Mouse (Mus musculus) olfactory bulb, adult 2 months (tissue): ENCODE data around the gene Olfr1389. TPM values are rescaled to one million over a fixed set of nuclear protein-coding genes. Genes with fewer than 3 reads are reported as not detected.
"Not testable (repeated sequence)": the region's sequence is repeated elsewhere in the genome, so short reads cannot be mapped to it uniquely, and the experiment has no call there.

Experiments
- H3K27ac ChIP-seq: fragments of 200-500 bp; 2 replicates; pipeline ENCODE4 v1.5.1; 2012; ENCODE audit warnings: low read depth, low read length; ENCODE audit not compliant: insufficient read depth
- H3K4me1 ChIP-seq: fragments of 200-500 bp; 2 replicates; pipeline ENCODE4 v1.6.1; 2012; ENCODE audit warnings: low read length; ENCODE audit not compliant: control insufficient read depth, insufficient read depth
- H3K4me3 ChIP-seq: fragments of 200-500 bp; 2 replicates; pipeline ENCODE4 v1.5.1; 2012; ENCODE audit warnings: mild to moderate bottlenecking, low read depth, low read length, moderate library complexity; ENCODE audit not compliant: insufficient read depth
- CTCF ChIP-seq: fragments of 200-500 bp; IDR thresholded peaks from 2 replicates; pipeline ENCODE4 v1.5.1; 2012; ENCODE audit warnings: low read depth, mild to moderate bottlenecking, low read length, moderate library complexity; ENCODE audit not compliant: insufficient read depth
- POLR2A ChIP-seq: fragments of 200-500 bp; IDR thresholded peaks from 2 replicates; pipeline ENCODE4 v1.6.1; 2012; ENCODE audit warnings: mild to moderate bottlenecking, low read depth, low read length, moderate library complexity; ENCODE audit not compliant: insufficient read depth
- WGBS: fragments of 180-500 bp; shearing (Covaris S2); methylation state at CpG from one replicate; pipeline ENCODE4 v1.1.7; 2018; 5-methylcytosine and 5-hydroxymethylcytosine counted together
- polyA plus RNA-seq: library from polyadenylated mRNA; stranded (reverse); fragments of >200 nt; gene quantifications from 2 replicates; pipeline ENCODE4 v1.2.4, GENCODE M21; 2012; ENCODE audit warnings: low replicate concordance; ENCODE audit not compliant: missing spikeins, insufficient read depth, insufficient read length

Gene Olfr1389
- polyA plus RNA-seq, result not detected in 2 replicates

GRCm38 (mm10) chr11:49422767-49423166, at the start of gene Olfr1389:
Gene Olfr1389 (plus strand): TSS chr11:49423067.
- Histone ChIP-seq H3K4me1 (no peaks in the 10 kb centered on the region), H3K4me3 (no peak within 1 kb of the TSS), H3K27ac (no peak within 1 kb of the TSS)
- TF ChIP-seq POLR2A (no peak), CTCF (no peak)
- WGBS, result 89% methylated on average over 2 of the region's 2 CpGs

GRCm38 (mm10) chr11:49383133-49383532, 39.7 kb upstream of the Olfr1389 start:
- no peak overlapping the region for H3K4me3 ChIP-seq

GRCm38 (mm10) chr11:49386118-49386517, 36.7 kb upstream of the Olfr1389 start:
- H3K27ac ChIP-seq, H3K4me3 ChIP-seq, H3K4me1 ChIP-seq: not testable (repeated sequence)
- WGBS, result 97% methylated on average over 7 of the region's 7 CpGs

More at GRCm38 (mm10) chr11:49383133-49383532, 39.7 kb upstream of the Olfr1389 start:
- Histone ChIP-seq H3K4me1 (no peaks in the 10 kb centered on the region), H3K27ac (no peak overlapping the region)
- TF ChIP-seq POLR2A, result no peak
- TF ChIP-seq CTCF, result no peak

DNA sequence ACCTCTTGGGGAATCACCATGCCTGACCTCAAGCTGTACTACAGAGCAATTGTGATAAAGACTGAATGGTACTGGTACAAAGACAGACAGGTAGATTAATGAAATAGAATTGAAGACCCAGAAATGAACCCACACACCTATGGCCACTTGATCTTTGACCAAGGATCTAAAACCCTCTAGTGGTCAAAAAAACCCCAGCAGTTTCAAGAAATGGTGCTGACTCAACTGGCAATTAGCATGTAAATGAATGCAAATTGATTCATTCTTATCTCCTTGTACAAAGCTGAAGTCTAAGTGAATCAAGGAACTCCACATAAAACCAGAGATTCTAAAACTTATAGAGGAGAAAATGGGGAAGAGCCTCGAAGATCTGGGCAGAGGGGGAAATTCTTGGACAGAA, 30.2 kb upstream of the Olfr1389 start:
- not testable (repeated sequence) for H3K4me3 ChIP-seq, H3K4me1 ChIP-seq, H3K27ac ChIP-seq
- WGBS, result 51% methylated on average over 1 of the region's 1 CpGs

DNA sequence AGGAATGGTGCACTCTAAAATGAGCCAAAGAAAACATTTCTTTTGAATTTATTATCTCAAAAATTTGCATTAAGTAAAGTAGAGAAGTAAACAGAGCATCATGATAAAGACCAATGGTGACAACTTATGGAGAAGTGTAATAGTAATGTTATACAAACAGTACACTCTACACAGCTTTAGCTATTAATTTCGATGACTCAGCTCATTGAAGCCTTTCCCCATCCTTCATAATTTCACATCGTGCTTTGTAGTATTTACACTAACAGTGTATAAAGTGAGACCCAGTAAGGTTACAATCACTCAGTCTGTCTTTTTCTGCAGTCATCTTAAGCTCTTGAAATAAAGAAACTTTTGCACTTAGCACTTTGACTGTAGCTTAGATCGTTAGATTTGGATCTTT, 16.1 kb upstream of the Olfr1389 start:
- no peaks in the 10 kb centered on the region for H3K4me1 ChIP-seq
- no peak overlapping the region for H3K27ac ChIP-seq
- no peak overlapping the region for H3K4me3 ChIP-seq
- 80% methylated on average over 3 of the region's 3 CpGs for WGBS
- TF ChIP-seq POLR2A, result no peak
- no peak for TF ChIP-seq CTCF

DNA sequence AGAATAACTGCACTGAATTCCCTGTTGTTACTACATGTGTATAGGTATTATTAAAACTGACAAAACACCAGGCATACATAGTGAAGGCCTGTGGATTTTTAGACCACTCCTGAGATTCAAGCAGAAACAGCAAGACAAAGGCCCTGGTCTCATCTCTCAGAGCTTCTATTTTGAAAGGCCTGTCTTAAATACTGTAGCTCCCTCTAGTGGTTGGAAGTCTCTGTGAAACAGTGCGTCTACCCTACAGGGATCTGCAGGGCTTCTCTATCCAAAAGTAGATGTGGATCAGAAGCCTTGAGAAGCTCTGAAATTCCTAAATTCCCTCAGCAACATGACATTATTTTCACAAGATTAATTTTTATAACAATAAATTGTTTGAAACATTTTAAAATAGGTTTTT, 12.3 kb upstream of the Olfr1389 start:
- TF ChIP-seq POLR2A (no peak), CTCF (no peak)
- Histone ChIP-seq H3K4me1 (no peaks in the 10 kb centered on the region), H3K27ac (no peak overlapping the region), H3K4me3 (no peak overlapping the region)
- WGBS, result 42% methylated on average over 1 of the region's 1 CpGs

DNA sequence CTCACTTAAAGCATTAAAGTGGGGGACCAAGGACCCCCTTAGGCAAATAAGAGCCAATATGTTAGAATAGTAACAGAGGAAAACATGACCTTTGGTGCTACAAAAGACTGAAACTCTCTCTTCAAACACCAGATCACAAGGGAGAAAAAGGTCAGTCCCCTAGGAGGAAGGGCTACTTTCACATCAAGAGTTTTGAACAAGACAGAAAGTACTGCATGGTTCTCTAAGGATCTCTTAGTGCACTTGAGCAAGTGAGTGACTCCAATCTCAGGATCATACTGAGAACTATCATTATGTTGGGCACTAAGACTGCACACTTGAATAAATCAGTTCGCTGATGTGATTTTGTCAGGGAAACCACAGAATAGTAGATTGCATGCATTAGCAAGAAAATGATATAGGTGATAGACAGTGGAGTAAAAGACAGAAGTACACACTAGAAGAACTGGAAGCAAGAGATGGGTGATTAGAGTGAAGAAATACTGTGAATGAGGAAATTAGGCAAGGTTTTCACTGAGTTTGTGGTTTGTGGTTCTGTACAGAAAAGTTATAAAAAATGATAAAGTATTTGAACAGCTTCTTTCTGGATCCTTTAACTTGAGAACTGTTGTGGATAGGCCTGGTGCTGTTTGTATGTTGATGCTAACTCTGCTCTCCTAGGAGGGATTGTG, 2.5 kb downstream of the Olfr1389 start:
- TF ChIP-seq POLR2A (no peak), CTCF (no peak)
- H3K27ac ChIP-seq, result no peak overlapping the region
- H3K4me1 ChIP-seq, result no peaks in the 10 kb centered on the region
- WGBS, result 72% methylated on average over 1 of the region's 1 CpGs
- no peak overlapping the region for H3K4me3 ChIP-seq

DNA sequence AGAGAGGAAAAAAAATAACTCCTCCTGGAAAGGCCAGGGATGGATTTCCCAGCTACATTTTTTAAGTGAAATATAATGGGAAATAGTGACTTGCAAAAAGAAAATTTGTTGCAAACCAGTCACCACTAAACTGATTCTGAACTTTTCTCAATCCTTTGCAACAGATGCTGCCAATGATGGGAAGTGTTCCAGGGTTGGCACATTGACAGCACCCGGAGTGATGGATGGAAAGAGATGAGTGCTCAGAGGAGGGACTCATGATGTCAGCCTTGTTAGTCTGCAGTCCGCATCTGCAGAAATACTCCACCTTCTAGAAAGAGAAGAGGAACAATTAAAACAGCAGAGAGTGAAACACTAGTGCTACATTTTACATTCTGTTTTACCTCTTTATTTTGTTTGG, 6.8 kb downstream of the Olfr1389 start:
- 48% methylated on average over 2 of the region's 2 CpGs for WGBS
- Histone ChIP-seq H3K4me1 (no peaks in the 10 kb centered on the region), H3K27ac (no peak overlapping the region), H3K4me3 (no peak overlapping the region)
- TF ChIP-seq CTCF, result no peak
- no peak for TF ChIP-seq POLR2A

DNA sequence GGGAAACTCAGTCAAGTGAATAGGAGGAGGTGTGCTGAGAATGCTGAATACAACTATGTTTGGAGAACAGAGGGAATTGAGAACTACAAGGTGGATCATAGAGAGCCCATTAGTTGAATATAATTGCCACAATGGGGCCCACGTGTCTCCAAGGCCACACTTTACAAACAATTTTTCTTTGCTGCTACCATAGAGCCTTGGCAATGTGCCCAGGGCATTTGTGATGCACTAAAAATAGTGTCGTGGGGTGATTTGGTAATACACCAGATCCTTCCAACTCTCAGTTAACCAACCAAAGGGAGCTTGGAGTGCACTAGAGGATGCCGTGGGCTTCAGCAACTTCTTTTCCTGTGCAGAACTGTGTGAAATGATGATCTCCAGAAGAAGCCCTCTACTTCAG, 13.5 kb downstream of the Olfr1389 start, which contains the start of gene Olfr1388:
Gene Olfr1388, plus strand, starts transcription at position 214 of the 400 bp plus-strand sequence.
- no peaks in the 10 kb centered on the region for H3K4me1 ChIP-seq
- WGBS, result 25% methylated on average over 3 of the region's 3 CpGs
- H3K4me3 ChIP-seq, result no peak within 1 kb of the TSS
- TF ChIP-seq CTCF (no peak), POLR2A (no peak)
- no peak within 1 kb of the TSS for H3K27ac ChIP-seq

GRCm38 (mm10) chr11:49455043-49455442, 32.2 kb downstream of the Olfr1389 start, which contains the start of gene Olfr1387:
Gene Olfr1387 (plus strand): TSS chr11:49455343.
- TF ChIP-seq POLR2A, result no peak
- TF ChIP-seq CTCF, result no peak
- Histone ChIP-seq H3K4me1 (no peaks in the 10 kb centered on the region), H3K4me3 (no peak within 1 kb of the TSS), H3K27ac (no peak within 1 kb of the TSS)
- 78% methylated on average over 1 of the region's 1 CpGs for WGBS

- H3K27ac ChIP-seq, H3K4me3 ChIP-seq, H3K4me1 ChIP-seq: not testable (repeated sequence)
- 76% methylated on average over 3 of the region's 3 CpGs for WGBS
Measured at GRCm38 (mm10) chr11:49464746-49465145, 41.9 kb downstream of the Olfr1389 start, which contains the start of gene Olfr1386. Gene Olfr1386 (plus strand): TSS chr11:49465046.
